Mouse (Mus musculus) CH12.LX (cell line): ENCODE data around the gene Zfp575. TPM values are rescaled to one million over a fixed set of nuclear protein-coding genes. Genes with fewer than 3 reads are reported as not detected.
A peak's percentile ranks its signal among the peaks of the same experiment; 100 is the strongest.

Experiments
- DNase-seq: peaks from one replicate; pipeline ENCODE4 v3.0.0-alpha.2; 2013; ENCODE audit errors: extremely low read depth
- H3K27ac ChIP-seq: 2 replicates; pipeline ENCODE4 v1.5.1; 2012; ENCODE audit warnings: low read depth, mild to moderate bottlenecking, control low read depth, moderate library complexity; ENCODE audit not compliant: insufficient read depth
- H3K27me3 ChIP-seq: replicated peaks from 2 replicates; pipeline ENCODE3; 2012; ENCODE audit warnings: inconsistent platforms
- H3K36me3 ChIP-seq, 2 experiments: replicated peaks in 1 of 2; 2 replicates each; pipeline versions ENCODE3 to v1.6.1; 2012; ENCODE audit warnings: inconsistent platforms in 1 of 2, low read length in 1 of 2, mild to moderate bottlenecking in 1 of 2, mixed read lengths in 1 of 2, moderate library complexity in 1 of 2; ENCODE audit not compliant: control insufficient read depth in 1 of 2, insufficient read depth in 1 of 2
- H3K4me1 ChIP-seq, 2 experiments: 2 replicates each; pipeline ENCODE4 v1.6.1; 2012; ENCODE audit warnings: inconsistent platforms in 1 of 2, moderate library complexity in 1 of 2; ENCODE audit not compliant: insufficient read depth in 2 of 2, control insufficient read depth in 1 of 2
- H3K4me2 ChIP-seq: 2 replicates; pipeline ENCODE4 v1.6.1; 2012; ENCODE audit warnings: low read depth, mild to moderate bottlenecking, control low read depth; ENCODE audit not compliant: poor library complexity, insufficient read depth, severe bottlenecking
- H3K4me3 ChIP-seq, 3 experiments: fragments of 150-350 bp in 1 of 3; sonication (generic) in 1 of 3; replicated peaks in 1 of 3; 2 replicates each; pipeline versions ENCODE3 to v1.5.1; 2011 to 2012; ENCODE audit warnings: low read depth in 2 of 3, low read length in 2 of 3, mild to moderate bottlenecking in 2 of 3, moderate library complexity in 2 of 3, control low read depth in 1 of 3, improper control_type of control experiment in 1 of 3, inconsistent platforms in 1 of 3, mixed read lengths in 1 of 3; ENCODE audit not compliant: poor library complexity in 1 of 3
- H3K79me2 ChIP-seq: replicated peaks from 2 replicates; pipeline ENCODE4 v1.6.1; 2012; ENCODE audit warnings: mild to moderate bottlenecking, moderate library complexity; ENCODE audit not compliant: control insufficient read depth, poor library complexity, insufficient read depth, severe bottlenecking; ENCODE audit errors: extremely low read depth
- H3K9ac ChIP-seq: 2 replicates; pipeline ENCODE4 v1.6.1; 2012; ENCODE audit warnings: low read depth, mild to moderate bottlenecking, control low read depth, moderate library complexity; ENCODE audit not compliant: insufficient read depth
- H3K9me3 ChIP-seq: replicated peaks from 2 replicates; pipeline ENCODE3; 2012; ENCODE audit warnings: low read length, inconsistent platforms, mixed read lengths
- CHD2 ChIP-seq: IDR thresholded peaks from 2 replicates; pipeline ENCODE4 v1.6.1; 2011; ENCODE audit warnings: low read length, improper control_type of control experiment
- CTCF ChIP-seq, 2 experiments: IDR thresholded peaks in 1 of 2; conservative IDR thresholded peaks in 1 of 2; 2 replicates each; pipeline ENCODE4 v1.5.1; 2011 to 2012; ENCODE audit warnings: low read depth in 2 of 2, low read length in 2 of 2, improper control_type of control experiment in 1 of 2, inconsistent platforms in 1 of 2, mild to moderate bottlenecking in 1 of 2, moderate library complexity in 1 of 2
- ELF1 ChIP-seq: IDR thresholded peaks from 2 replicates; pipeline ENCODE4 v1.6.1; 2014; ENCODE audit warnings: low read depth, mild to moderate bottlenecking, inconsistent platforms, low read length, improper control_type of control experiment
- EP300 ChIP-seq: IDR thresholded peaks from 2 replicates; pipeline ENCODE4 v1.6.1; 2011; ENCODE audit warnings: low read length, improper control_type of control experiment
- ETS1 ChIP-seq: conservative IDR thresholded peaks from 2 replicates; pipeline ENCODE4 v1.6.1; 2012; ENCODE audit warnings: low read depth, mild to moderate bottlenecking, inconsistent platforms, low read length, improper control_type of control experiment, moderate library complexity
- JUND ChIP-seq: conservative IDR thresholded peaks from 2 replicates; pipeline ENCODE4 v1.6.1; 2011; ENCODE audit warnings: low read depth, low read length, improper control_type of control experiment
- KAT2A ChIP-seq: IDR thresholded peaks from 2 replicates; pipeline ENCODE4 v1.6.1; 2012; ENCODE audit warnings: low read length, improper control_type of control experiment, inconsistent platforms; ENCODE audit not compliant: insufficient replicate concordance
- MAFK ChIP-seq: IDR thresholded peaks from 2 replicates; pipeline ENCODE4 v1.6.1; 2011; ENCODE audit warnings: low read length, improper control_type of control experiment; ENCODE audit not compliant: insufficient replicate concordance
- MAZ ChIP-seq: IDR thresholded peaks from 2 replicates; pipeline ENCODE4 v1.6.1; 2012; ENCODE audit warnings: low read depth, mild to moderate bottlenecking, inconsistent platforms, low read length, improper control_type of control experiment, moderate library complexity
- MEF2A ChIP-seq: IDR thresholded peaks from 2 replicates; pipeline ENCODE4 v1.6.1; 2014; ENCODE audit warnings: low read depth, mild to moderate bottlenecking, inconsistent platforms, low read length, improper control_type of control experiment, borderline replicate concordance
- MXI1 ChIP-seq: IDR thresholded peaks from 2 replicates; pipeline ENCODE4 v1.6.1; 2011; ENCODE audit warnings: mild to moderate bottlenecking, low read depth, low read length, improper control_type of control experiment
- MYC ChIP-seq: IDR thresholded peaks from 2 replicates; pipeline ENCODE4 v1.6.1; 2011; ENCODE audit warnings: low read depth, mild to moderate bottlenecking, improper control_type of control experiment, low read length
- POLR2AphosphoS2 ChIP-seq: IDR thresholded peaks from 2 replicates; pipeline ENCODE4 v1.6.1; 2011; ENCODE audit warnings: low read depth, low read length, improper control_type of control experiment
- RAD21 ChIP-seq: IDR thresholded peaks from 2 replicates; pipeline ENCODE4 v1.6.1; 2011; ENCODE audit warnings: low read depth, mild to moderate bottlenecking, low read length, improper control_type of control experiment, moderate library complexity
- SIN3A ChIP-seq: IDR thresholded peaks from 2 replicates; pipeline ENCODE4 v1.6.1; 2012; ENCODE audit warnings: low read length, improper control_type of control experiment, inconsistent platforms
- TBP ChIP-seq: conservative IDR thresholded peaks from 2 replicates; pipeline ENCODE4 v1.6.1; 2011; ENCODE audit warnings: low read depth, low read length, improper control_type of control experiment
- TCF12 ChIP-seq: IDR thresholded peaks from 2 replicates; pipeline ENCODE4 v1.6.1; 2014; ENCODE audit warnings: low read depth, mild to moderate bottlenecking, inconsistent platforms, low read length, improper control_type of control experiment
- USF1 ChIP-seq: IDR thresholded peaks from 2 replicates; pipeline ENCODE4 v1.6.1; 2014; ENCODE audit warnings: low read depth, mild to moderate bottlenecking, inconsistent platforms, low read length, improper control_type of control experiment
- USF2 ChIP-seq: conservative IDR thresholded peaks from 2 replicates; pipeline ENCODE4 v1.6.1; 2011; ENCODE audit warnings: low read depth, low read length, improper control_type of control experiment
- ZKSCAN1 ChIP-seq: IDR thresholded peaks from 2 replicates; pipeline ENCODE4 v1.6.1; 2012; ENCODE audit warnings: low read depth, inconsistent platforms, low read length, improper control_type of control experiment, borderline replicate concordance
- dilution Hi-C: fragments of 300-500 bp; cut with MboI; formaldehyde crosslinking; loops from 2 replicates; pipeline ENCODE4 v1.14.3; 2020; ENCODE audit warnings: low sequenced_read_pairs; ENCODE audit not compliant: extremely low pct_unique_long_range_greater_than_20kb, extremely low pct_ligation_motif_present
- in situ Hi-C: fragments of 300-500 bp; cut with MboI; formaldehyde crosslinking; loops from 3 replicates; pipeline ENCODE4 v1.14.3; 2019; ENCODE audit warnings: low sequenced_read_pairs, low pct_ligation_motif_present, low pct_unique_long_range_greater_than_20kb, mixed read lengths
- polyA plus RNA-seq: library from polyadenylated mRNA; unstranded; fragments of >175 nt; gene quantifications from 2 replicates; pipeline ENCODE4 v1.2.1, GENCODE M21; 2012; ENCODE audit warnings: low read depth; ENCODE audit not compliant: insufficient read length
- total RNA-seq, 2 experiments: library from RNA; depleted of rRNA; stranded (reverse); fragments of 300-350 nt in 1 of 2; fragments of >200 nt in 1 of 2; gene quantifications; 2 replicates each; pipeline ENCODE4 v1.2.3; 2012 to 2014

Zfp575 gene
- total and polyA plus RNA-seq, 3 experiments = 0.09 to 0.81 (median 0.14) TPM

DNA sequence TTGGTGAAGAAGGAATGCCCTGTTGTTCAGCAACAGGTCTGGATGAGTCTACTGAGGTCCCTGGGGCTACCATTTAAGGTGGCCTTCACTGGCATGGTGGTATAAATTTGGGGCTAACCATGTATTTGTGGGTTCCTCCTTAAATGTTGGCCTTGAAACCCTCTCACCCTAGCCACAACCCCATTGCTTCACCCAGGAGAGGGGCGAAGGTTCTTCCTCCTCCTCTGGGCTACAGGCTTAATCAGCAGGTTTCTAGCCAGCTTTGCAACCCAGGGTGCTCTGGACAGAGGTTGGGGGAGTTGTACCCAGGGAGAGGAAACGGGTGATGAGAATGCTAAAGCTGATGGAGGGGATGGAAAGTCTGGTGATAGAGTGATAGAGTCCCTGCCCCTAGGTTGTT is 8.0 kb upstream of the Zfp575 start (continued):
- TF ChIP-seq MAZ (no peak), MAFK (no peak), TCF12 (no peak)

DNA sequence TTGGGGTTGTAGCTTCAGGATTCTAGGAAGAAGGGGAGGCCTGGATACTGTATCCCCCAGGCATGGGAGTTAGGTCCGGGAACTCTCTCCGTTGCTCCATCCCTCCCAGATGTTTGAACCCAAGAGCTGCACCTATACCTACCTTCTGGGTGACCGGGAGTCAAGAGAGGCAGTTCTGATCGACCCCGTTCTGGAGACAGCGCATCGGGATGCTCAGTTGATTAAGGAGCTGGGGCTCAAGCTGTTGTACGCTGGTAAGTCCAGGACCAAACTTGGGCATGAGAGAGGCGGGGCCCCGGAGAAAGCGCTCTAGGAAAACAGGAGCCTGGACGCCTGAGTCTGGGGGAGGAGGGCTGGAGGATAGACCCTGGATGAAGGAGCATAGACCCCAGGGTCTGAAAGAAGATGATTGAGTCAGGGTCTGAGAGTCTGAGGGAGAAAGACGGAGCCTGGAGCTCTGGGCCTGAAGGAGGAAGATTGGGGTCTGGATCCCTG is 6.9 kb upstream of the Zfp575 start:
- peaks cover 0 to 25% of the 10 kb centered on the region in 2 experiments for H3K36me3 ChIP-seq
- H3K9ac ChIP-seq = peak overlapping the region; percentile 44
- no peaks in the 10 kb centered on the region for H3K79me2 ChIP-seq
- no peak overlapping the region for H3K27ac ChIP-seq
- peak overlapping the region; percentile 31 for H3K4me2 ChIP-seq
- TF ChIP-seq ETS1 (no peak), ELF1 (no peak), MYC (no peak), MXI1 (no peak), RAD21 (no peak), ZKSCAN1 (no peak), USF2 (no peak), TCF12 (no peak), CTCF (conservative IDR thresholded peaks at IDR 0.05 in 1 of 2, IDR thresholded peaks at IDR 0.05 in 1 of 2; ENCODE audit: low read depth in 2 of 2, low read length in 2 of 2) (no peak), KAT2A (no peak), EP300 (no peak), SIN3A (no peak), USF1 (no peak), CHD2 (no peak), JUND (no peak), POLR2AphosphoS2 (no peak), MEF2A (no peak), TBP (no peak)
- no peaks in the 10 kb centered on the region for H3K27me3 ChIP-seq
- DNase-seq = no peak
- no peaks in the 10 kb centered on the region for H3K9me3 ChIP-seq
- dilution Hi-C loops = no loop called here
- H3K4me1 ChIP-seq = peaks cover 6 to 37% of the 10 kb centered on the region in 2 experiments
- in situ Hi-C loops = loop anchor here (10.0 kb wide), 1 partner anchor 60 kb away; the partner anchor contains the start of gene Irgq
- peak overlapping the region; percentile 58 to 69 (median 66) for H3K4me3 ChIP-seq
